Mouse (Mus musculus): ENCODE results near the gene Sgpl1. TPM values are rescaled to one million over a fixed set of nuclear protein-coding genes. Genes with fewer than 3 reads are reported as not detected.

Sgpl1 gene
- total and polyA plus RNA-seq, 2 experiments, result 39.9 to 43.7 TPM

DNA sequence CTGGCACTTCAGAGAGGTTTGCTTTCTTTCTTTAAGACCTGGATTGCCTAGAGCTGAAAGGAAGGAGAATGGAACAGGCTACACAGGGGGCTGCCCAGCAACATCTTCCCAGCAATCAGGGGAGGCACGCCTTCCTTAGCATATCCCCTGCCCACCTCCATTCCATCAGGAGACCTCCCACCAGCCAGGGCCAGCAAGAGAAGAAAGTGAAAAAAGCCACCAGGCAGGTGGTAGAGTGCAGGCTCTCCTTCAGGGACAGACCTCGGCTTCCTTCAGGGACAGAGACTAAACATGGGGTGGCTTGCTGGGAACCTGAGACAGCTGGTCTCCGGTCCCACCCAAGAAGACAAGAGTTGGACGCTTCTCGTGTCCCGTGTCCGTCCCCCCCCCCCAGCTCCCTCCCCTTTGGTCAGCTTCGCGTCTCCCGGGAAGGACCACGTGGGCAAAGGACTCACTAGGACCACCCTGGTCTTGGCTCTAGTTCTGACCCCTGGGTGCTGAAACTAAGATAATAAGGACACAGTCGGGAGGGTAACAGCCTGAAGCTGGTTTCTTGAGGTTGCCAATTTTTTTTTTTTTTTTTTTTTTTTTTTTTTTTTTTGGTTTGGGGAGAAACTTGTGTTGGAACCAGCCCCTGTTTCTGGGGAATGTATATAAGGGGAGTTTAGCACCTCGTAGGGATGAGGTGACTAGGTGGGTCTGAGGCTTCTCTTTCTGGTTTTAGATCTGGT lies 27.4 kb upstream of the Sgpl1 start:
- no peak overlapping the region for H3K27ac ChIP-seq (replicated peaks; ENCODE audit: insufficient read depth, low read depth, low read length)
- TF ChIP-seq POLR2A (IDR thresholded peaks at IDR 0.05; ENCODE audit: extremely low read depth, insufficient read depth, low read length) (no peak), CTCF (IDR thresholded peaks at IDR 0.05; ENCODE audit: low read depth, low read length) (no peak)
- H3K79me2 ChIP-seq (ENCODE audit: control insufficient read depth, insufficient read depth, low read length), result no peaks in the 10 kb centered on the region
- no peaks in the 10 kb centered on the region for H3K4me1 ChIP-seq (ENCODE audit: control insufficient read depth, insufficient read depth, low read length)
- H3K9ac ChIP-seq (ENCODE audit: low read depth, low read length), result no peak overlapping the region
- 44% methylated on average over 12 of the region's 13 CpGs for WGBS
- H3K36me3 ChIP-seq (ENCODE audit: control insufficient read depth, insufficient read depth, low read length), result no peaks in the 10 kb centered on the region
- no peaks in the 10 kb centered on the region for H3K27me3 ChIP-seq (ENCODE audit: control insufficient read depth, insufficient read depth, low read length)
- H3K4me3 ChIP-seq (ENCODE audit: insufficient read depth, low read depth, low read length), result no peak overlapping the region
- DNase-seq (ENCODE audit: extremely low read depth, low read depth, low spot score), result no peak

DNA sequence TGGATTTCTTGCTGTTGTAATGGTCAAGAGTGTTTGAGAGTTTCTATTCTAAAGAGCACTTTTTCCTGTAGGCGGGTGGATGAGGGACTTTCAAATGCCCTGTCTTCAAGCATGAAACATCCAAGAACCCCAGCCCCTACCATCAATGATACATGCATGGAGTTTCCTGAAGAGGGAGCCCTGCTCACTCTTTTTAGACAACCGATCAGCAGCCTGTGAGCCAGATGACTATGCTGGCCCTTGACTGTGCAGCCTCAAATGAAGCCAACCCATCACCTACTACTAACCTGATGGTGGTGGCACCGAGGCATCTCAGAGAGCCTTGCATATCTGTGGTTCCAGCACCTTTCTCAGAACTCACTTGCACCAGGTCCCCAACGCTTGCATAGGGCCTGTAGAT lies 25.0 kb upstream of the Sgpl1 start:
- TF ChIP-seq POLR2A (IDR thresholded peaks at IDR 0.05; ENCODE audit: extremely low read depth, insufficient read depth, low read length) (no peak), CTCF (IDR thresholded peaks at IDR 0.05; ENCODE audit: low read depth, low read length) (no peak)

DNA sequence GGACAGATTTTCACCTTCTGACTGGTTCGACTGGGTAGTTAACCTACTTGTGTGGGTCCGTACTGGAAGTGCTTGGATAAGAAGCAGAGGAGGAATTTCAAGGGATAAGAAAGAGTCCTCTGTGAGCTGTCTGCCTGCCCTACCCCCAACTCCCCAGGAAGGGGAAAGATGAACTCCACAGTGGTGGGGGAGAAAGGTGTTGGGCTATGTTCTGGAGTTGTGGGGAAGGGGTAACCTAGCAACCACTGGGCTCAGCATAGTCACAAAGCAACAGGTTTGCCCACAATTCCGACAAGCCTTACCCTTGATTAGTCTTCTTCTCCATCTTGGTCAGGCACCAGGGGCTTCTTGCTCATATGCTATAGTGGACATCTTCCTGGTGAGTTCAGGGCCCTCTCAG lies 24.2 kb upstream of the Sgpl1 start, which contains the start of gene Tbata:
Gene Tbata, plus strand, starts transcription at position 301 of the 400 bp plus-strand sequence.
- 71% methylated on average over 3 of the region's 3 CpGs for WGBS
- TF ChIP-seq CTCF (IDR thresholded peaks at IDR 0.05; ENCODE audit: low read depth, low read length), result no peak
- no peak for TF ChIP-seq POLR2A (IDR thresholded peaks at IDR 0.05; ENCODE audit: extremely low read depth, insufficient read depth, low read length)
- Histone ChIP-seq H3K27me3 (ENCODE audit: control insufficient read depth, insufficient read depth, low read length) (no peaks in the 10 kb centered on the region), H3K27ac (replicated peaks; ENCODE audit: insufficient read depth, low read depth, low read length) (no peak within 1 kb of the TSS), H3K4me3 (ENCODE audit: insufficient read depth, low read depth, low read length) (no peak within 1 kb of the TSS), H3K36me3 (ENCODE audit: control insufficient read depth, insufficient read depth, low read length) (no peaks in the 10 kb centered on the region), H3K9ac (ENCODE audit: low read depth, low read length) (no peak within 1 kb of the TSS), H3K4me1 (ENCODE audit: control insufficient read depth, insufficient read depth, low read length) (no peaks in the 10 kb centered on the region), H3K79me2 (ENCODE audit: control insufficient read depth, insufficient read depth, low read length) (no peaks in the 10 kb centered on the region)
- no peak for DNase-seq (ENCODE audit: extremely low read depth, low read depth, low spot score)

More for the DNA sequence above, 25.0 kb upstream of the Sgpl1 start:
- no peak overlapping the region for H3K4me3 ChIP-seq (ENCODE audit: insufficient read depth, low read depth, low read length)
- no peaks in the 10 kb centered on the region for H3K27me3 ChIP-seq (ENCODE audit: control insufficient read depth, insufficient read depth, low read length)
- H3K9ac ChIP-seq (ENCODE audit: low read depth, low read length), result no peak overlapping the region
- no peaks in the 10 kb centered on the region for H3K79me2 ChIP-seq (ENCODE audit: control insufficient read depth, insufficient read depth, low read length)
- no peaks in the 10 kb centered on the region for H3K4me1 ChIP-seq (ENCODE audit: control insufficient read depth, insufficient read depth, low read length)
- no peak overlapping the region for H3K27ac ChIP-seq (replicated peaks; ENCODE audit: insufficient read depth, low read depth, low read length)
- DNase-seq (ENCODE audit: extremely low read depth, low read depth, low spot score), result no peak
- H3K36me3 ChIP-seq (ENCODE audit: control insufficient read depth, insufficient read depth, low read length), result no peaks in the 10 kb centered on the region
- WGBS, result 85% methylated on average over 4 of the region's 4 CpGs

DNA sequence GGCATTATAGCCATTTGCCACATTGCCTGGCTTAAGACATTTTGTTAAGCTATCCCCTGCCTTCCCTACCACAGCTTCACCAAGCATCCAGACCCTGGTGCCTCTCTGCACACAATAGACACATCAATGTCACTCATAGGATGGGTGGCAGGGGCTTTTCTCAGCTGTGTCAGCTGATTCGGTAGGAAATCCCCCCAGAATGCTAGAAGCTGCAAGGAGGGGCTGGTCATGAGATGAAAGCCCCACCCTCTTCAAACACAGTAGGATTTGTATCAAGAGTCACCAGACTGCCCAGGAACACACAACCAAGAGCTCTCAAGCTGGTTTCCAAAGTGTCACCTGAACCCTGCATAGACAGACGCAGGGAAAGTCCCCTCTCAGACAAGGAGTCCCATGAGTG lies 20.9 kb upstream of the Sgpl1 start:
- no peak for TF ChIP-seq POLR2A (IDR thresholded peaks at IDR 0.05; ENCODE audit: extremely low read depth, insufficient read depth, low read length)
- no peak for TF ChIP-seq CTCF (IDR thresholded peaks at IDR 0.05; ENCODE audit: low read depth, low read length)
- Histone ChIP-seq H3K36me3 (ENCODE audit: control insufficient read depth, insufficient read depth, low read length) (no peaks in the 10 kb centered on the region), H3K4me3 (ENCODE audit: insufficient read depth, low read depth, low read length) (no peak overlapping the region), H3K4me1 (ENCODE audit: control insufficient read depth, insufficient read depth, low read length) (no peaks in the 10 kb centered on the region), H3K27ac (replicated peaks; ENCODE audit: insufficient read depth, low read depth, low read length) (no peak overlapping the region), H3K9ac (ENCODE audit: low read depth, low read length) (no peak overlapping the region), H3K79me2 (ENCODE audit: control insufficient read depth, insufficient read depth, low read length) (no peaks in the 10 kb centered on the region), H3K27me3 (ENCODE audit: control insufficient read depth, insufficient read depth, low read length) (no peaks in the 10 kb centered on the region)
- no peak for DNase-seq (ENCODE audit: extremely low read depth, low read depth, low spot score)
- WGBS, result 78% methylated on average over 2 of the region's 2 CpGs

DNA sequence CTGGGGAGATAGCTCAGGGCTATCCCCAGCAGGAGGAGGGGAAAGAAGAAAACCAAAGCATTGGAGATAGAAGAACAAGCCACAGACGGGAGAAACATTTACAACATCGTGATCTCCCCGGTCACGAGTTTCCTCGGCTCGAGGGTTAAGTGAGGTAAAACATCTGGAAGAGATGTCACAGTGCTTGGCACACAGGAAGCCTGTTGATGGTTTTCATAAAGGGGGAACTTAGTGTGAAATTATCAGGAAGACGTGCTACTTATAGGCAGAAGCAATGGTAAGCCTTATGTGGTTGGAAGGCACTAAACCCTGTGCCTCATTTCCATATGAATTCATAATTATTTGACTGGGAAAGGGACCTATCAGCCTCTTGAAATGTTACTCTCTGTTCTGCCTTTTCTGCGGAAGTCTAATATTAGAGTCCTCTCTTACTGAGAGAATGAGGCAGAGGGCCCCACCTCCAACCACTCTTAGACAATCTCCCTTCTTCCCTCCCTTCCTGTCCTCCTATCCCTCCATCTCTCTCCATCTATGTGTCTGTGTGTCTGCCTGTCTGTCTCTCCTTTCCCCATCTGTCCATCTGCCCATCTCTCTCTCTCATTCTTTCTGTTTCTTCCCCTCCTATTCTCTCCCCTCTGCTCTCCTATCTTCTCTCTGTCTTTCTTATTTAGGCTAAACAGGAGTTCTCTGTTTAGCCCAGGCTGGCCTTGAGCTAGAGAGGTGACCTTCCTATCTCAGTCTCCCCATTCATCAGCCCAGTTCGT lies 20.0 kb upstream of the Sgpl1 start:
- Histone ChIP-seq H3K27me3 (ENCODE audit: control insufficient read depth, insufficient read depth, low read length) (no peaks in the 10 kb centered on the region), H3K9ac (ENCODE audit: low read depth, low read length) (no peak overlapping the region), H3K4me1 (ENCODE audit: control insufficient read depth, insufficient read depth, low read length) (no peaks in the 10 kb centered on the region), H3K79me2 (ENCODE audit: control insufficient read depth, insufficient read depth, low read length) (no peaks in the 10 kb centered on the region), H3K27ac (replicated peaks; ENCODE audit: insufficient read depth, low read depth, low read length) (no peak overlapping the region), H3K4me3 (ENCODE audit: insufficient read depth, low read depth, low read length) (no peak overlapping the region), H3K36me3 (ENCODE audit: control insufficient read depth, insufficient read depth, low read length) (no peaks in the 10 kb centered on the region)
- 78% methylated on average over 9 of the region's 9 CpGs for WGBS
- peak; percentile 15 for DNase-seq (ENCODE audit: extremely low read depth, low read depth, low spot score)
- no peak for TF ChIP-seq CTCF (IDR thresholded peaks at IDR 0.05; ENCODE audit: low read depth, low read length)
- no peak for TF ChIP-seq POLR2A (IDR thresholded peaks at IDR 0.05; ENCODE audit: extremely low read depth, insufficient read depth, low read length)

All from liver, adult 2 months (tissue).